Mouse (Mus musculus): Measurements from ENCODE around the gene Serpinb2.

DNA sequence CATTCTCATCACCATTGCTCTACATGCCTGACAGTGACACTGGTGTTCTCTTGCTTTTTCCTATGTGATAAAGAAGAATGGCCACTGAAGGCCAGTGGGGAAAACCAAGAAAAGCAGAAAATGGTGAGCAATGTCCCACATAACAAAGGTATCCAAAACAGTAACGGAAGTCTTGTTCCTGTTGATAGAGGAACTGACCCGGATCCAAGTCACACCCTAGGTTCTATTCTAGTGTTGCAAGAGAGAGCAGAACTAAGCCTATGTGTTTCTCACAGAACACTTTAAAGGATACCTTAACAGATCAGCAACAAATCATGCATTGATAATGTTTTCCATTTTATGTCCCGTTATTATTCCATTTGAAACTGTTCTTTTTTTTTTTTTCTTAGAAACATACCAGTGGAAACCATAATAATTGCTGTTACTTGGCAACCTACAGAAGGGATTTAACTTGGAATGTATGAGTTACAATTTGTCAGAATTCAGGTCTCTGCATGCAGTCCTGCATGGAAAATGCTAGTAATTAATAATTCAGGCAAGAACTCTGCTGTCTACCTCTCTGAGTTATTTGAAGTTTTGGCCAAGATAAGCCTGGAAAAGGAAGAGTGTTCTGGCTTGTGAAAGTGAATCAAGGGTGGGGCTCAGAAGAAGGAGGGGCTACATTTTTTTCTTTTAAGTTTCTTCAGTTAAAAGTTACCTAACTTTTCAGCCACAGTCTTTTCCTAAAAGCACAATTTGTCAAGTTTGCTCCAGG lies 17.3 kb downstream of the Serpinb2 start:
- TF ChIP-seq GATA1 (IDR thresholded peaks at IDR 0.05; ENCODE audit: low read length) (no peak), TAL1 (IDR thresholded peaks at IDR 0.05; ENCODE audit: low read length) (no peak)

All from erythroblast, embryonic 14.5 days (primary cell).